Mouse (Mus musculus) v-Abl transformed pro-B cells (cell line): Measurements from ENCODE around the gene Gng3.

Experiments
- in situ Hi-C, 2 experiments: fragments of 400-800 bp; cut with MboI; formaldehyde crosslinking; loops; one replicate each; pipeline ENCODE4 v1.15.1; 2025; ENCODE audit not compliant: unreplicated experiment in 2 of 2

The Gng3 gene

DNA sequence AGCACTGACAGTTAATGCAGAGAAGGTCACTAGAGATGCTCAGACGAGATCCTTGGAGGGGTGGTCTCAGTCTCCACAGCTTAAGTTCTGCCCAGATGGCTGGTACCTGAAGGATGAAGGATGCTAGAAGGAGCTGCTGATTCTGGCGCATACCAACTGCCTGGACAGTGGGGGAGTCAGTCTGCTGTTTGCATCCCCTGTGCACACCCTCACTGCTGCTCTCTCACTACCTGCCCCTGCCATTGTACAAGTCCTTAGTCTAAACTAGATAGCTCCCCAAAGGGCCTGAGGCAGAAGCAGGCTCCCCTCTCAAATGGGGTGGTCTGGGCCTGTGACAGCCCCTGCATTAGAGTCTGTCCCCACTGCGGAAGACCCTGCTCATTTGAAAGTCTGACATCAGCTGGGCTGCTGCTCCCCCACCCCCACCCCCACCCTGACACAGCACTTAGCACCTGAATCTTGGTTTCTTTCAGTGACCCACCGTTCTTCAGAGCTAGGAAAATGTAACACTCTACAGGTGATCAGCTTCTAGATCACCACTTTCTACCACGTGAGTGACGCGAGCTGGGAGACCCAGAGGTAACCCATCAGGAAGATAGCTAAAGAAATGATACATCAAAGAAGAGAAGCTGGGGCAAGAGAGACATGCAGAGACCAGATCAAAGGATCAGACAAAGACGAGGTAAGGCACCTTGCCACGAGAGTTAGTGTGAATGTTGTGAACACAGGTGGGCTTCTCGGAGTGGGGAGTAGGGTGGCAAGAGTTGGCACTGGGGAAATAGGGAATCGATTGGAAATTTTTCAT, at the start of gene Gng3:
TSS of gene Gng3 (minus strand) at position 92 of the 805 bp plus-strand sequence.
- in situ Hi-C loops = loop anchor here (25.0 kb wide), 3 partner anchors 252 to 1348 kb away; partner anchors contain the start of genes Fads1 (in 1 of the 2) and Slc22a8 (in 1 of the 2)

DNA sequence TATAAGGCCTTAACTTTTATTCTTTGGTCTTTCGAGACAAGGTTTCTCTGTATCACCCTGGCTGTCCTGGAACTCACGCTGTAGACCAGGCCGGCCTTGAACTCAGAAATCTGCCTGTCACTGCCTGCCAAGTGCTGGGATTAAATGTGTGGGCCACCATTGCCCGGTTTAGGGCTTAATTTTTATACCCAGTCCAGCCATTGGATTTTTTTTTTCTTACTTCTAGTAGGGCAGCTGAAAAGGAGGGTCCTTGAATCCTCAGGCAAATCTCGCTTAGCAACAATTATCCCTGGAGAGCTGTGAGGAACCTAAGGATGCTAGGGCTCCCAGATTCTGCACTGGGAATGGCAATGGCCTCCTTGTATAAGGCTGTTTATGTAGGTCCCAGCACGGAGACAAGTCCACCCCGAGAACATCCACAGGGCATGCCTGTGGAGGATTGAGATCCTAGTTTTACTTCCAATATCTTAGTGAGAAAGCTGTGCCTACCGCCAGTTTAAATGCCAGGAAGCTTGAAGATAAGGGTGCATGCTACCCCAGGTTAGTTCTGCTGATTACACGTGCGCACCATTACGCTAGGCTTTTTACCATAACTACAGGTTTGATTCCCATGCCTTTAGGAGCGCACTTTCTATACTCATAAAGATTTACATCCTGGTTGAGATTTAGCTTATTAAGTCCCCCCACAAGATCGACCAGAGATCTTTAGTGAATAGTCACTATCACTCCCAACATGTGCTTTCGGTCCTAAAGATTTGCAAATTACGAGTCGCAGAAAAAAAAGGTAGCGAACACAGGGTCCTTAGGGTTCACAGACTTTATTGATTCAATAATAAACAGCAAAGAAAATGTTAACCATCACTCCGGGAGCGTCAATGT, 48.8 kb upstream of the Gng3 start:
- in situ Hi-C loops = loop anchor here in 1 of 2 experiments (25.0 kb wide), 1 partner anchor 1401 kb away; the partner anchor contains the start of genes Atl3 and Rtn3

DNA sequence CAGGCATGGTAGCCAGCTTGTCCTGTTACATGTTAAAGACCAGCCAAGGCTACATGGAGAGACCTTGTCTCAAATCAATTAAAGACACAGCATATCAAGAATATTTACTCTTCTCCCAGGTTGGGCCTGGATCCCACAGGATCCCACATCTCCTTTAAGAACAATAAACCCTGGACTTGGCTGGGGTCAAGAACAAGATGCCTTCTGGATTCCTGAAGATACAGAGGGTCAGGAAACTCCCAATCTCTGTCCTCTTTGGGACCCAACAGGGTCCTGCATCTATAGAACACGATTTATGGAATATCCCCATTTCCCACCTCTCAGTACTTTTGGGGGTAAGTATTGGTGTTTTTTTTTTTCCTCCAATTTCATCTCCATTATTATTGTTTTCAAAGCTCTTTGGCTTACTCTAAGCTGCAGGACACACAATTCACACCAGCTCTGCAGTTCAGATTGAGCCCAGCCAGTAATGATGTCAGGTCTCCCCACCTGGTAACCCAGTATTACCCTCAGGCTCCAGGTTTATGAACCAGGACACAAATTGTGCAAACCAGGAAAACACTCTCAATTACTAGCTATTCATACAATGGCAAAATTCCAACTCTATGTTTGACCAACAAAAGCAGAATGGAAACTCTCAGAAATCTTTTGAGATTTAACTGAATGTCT, 48.1 kb upstream of the Gng3 start:
- in situ Hi-C loops = loop anchor here in 1 of 2 experiments (25.0 kb wide), 1 partner anchor 1400 kb away; the partner anchor contains the start of genes Atl3 and Rtn3

DNA sequence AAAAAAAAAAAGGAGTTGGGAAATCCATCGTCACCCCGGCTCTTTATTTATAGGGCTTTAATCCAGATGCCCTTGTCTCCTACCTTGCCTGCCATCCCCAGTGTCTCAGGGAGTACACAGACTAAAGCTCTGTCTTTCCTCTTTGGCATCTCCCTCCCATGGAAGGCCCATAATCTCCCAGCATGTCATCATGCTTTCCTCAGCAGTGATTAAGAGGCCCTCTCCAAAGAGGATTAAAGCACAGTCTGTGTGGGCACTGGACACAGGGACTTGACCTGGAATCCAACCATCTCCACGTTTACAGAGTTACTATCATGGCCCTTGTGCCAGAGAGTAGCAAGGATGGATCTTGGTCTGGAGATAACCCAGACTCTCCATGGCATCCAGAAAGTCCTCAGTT, 44.6 kb upstream of the Gng3 start, which contains the start of the genes Lbhd1 and Gm49403:
TSS of gene Lbhd1 (plus strand) at position 117 of the 400 bp plus-strand sequence.
TSS of gene Gm49403 (plus strand) at position 315 of the 400 bp plus-strand sequence.
- in situ Hi-C loops = loop anchor here in 1 of 2 experiments (5.0 to 25.0 kb wide), 2 partner anchors 79 to 1396 kb away; partner anchors contain the start of genes Atl3 and Rtn3

DNA sequence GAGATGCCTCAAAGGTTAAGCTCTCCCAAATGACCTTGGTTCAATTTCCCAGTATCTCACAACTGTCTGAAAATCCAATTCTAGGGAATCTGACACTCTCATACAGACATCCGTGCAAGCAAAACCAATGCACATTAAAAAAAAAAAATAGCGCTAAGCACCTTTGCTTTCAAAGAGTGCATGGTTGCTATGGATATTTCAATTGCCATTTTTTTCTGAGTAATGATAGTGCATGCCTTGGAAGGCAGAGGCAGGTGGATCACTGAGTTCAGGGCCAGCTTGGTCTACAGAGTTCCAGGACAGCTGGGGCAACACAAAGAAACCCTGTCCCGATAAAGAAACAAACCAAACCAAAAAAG, 42.0 kb upstream of the Gng3 start:
- in situ Hi-C loops = loop anchor here in 1 of 2 experiments (5.0 to 25.0 kb wide), 2 partner anchors 81 to 1394 kb away; partner anchors contain the start of genes Atl3 and Rtn3

DNA sequence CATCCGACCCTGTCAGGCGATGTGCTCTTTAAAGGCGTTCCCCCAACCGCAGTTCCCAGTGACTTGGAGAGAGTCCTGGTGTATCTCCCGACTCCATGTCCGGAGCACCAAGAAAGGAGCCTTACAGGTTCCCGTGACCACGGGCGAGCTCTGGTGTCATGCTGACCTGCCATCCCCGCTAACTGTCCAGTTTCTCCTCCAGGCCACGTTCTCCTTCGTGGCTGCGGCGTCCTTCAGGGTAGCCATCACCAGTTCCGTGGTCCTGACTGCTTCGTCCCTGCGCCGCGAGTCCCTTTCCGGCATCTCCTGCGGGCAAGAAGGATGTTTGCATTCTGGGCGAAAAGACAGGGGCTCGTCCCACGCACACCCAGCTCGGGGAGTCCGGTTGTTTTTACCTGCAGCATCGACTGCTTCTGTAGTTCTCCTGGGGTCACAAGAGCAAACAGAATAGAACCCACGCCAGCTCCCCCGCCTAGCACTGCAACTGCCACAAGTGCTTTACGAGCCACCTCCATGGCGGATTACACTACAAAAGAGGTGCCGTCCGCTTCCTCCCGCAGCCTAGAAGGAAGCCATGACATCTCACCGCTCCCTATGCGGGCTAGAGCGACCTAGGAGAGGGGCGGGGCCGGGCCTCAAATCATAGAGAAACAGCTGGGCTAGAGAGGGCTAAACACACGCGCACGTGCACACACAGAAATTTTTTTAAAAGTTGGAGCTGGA, 41.5 kb upstream of the Gng3 start, which contains the start of gene Uqcc3:
TSS of gene Uqcc3 (minus strand) at position 613 of the 723 bp plus-strand sequence.
- in situ Hi-C loops = loop anchor here in 1 of 2 experiments (5.0 to 25.0 kb wide), 2 partner anchors 82 to 1393 kb away; partner anchors contain the start of genes Atl3 and Rtn3

DNA sequence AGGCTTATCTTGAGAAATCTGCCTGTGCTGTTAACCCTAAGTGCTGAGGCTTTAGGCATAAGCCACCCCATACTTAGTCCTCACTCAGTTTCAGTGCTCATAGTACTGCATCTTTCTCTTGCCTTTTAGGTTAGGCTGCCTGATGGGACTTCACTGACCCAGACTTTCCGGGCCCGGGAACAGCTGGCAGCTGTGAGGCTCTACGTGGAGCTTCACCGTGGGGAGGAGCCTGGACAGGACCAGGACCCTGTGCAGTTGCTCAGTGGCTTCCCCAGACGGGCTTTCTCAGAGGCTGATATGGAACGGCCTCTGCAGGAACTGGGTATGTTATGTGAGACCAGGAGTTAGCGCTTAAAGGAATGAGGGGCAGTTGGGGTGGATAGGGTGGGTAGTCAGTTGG, 36.0 kb upstream of the Gng3 start:
- in situ Hi-C loops = loop anchor here in 1 of 2 experiments (25.0 kb wide), 1 partner anchor 1388 kb away; the partner anchor contains the start of genes Atl3 and Rtn3

DNA sequence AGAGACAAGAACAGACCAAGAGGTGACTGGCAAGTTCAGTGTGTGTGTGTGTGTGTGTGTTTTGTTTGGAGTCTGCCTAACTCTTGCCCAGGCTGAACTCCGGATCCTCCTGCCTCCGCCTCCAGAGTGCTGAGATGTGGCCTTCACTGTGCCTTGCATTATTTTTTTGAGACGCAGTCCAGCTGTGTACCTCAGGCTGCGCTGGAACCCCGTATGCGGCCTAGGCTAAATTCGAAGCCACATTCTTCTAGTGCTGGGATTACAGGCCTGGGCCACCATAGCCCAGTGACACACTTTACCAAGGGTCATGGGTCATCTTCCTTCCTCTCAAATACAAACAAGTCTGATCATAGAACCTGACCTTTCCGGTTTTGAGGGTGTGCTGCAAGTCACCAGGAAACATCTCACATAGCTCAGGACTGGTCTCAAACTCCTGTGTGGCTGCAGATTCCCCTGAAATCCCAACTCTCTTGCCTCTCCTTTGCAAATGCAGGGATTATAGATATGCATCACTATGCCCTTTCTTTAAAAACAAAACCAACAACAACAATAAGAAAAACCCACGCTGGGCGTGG, 33.4 kb upstream of the Gng3 start:
- in situ Hi-C loops = loop anchor here in 1 of 2 experiments (25.0 kb wide), 1 partner anchor 90 kb away; the partner anchor contains the start of genes Eef1g and Tut1

DNA sequence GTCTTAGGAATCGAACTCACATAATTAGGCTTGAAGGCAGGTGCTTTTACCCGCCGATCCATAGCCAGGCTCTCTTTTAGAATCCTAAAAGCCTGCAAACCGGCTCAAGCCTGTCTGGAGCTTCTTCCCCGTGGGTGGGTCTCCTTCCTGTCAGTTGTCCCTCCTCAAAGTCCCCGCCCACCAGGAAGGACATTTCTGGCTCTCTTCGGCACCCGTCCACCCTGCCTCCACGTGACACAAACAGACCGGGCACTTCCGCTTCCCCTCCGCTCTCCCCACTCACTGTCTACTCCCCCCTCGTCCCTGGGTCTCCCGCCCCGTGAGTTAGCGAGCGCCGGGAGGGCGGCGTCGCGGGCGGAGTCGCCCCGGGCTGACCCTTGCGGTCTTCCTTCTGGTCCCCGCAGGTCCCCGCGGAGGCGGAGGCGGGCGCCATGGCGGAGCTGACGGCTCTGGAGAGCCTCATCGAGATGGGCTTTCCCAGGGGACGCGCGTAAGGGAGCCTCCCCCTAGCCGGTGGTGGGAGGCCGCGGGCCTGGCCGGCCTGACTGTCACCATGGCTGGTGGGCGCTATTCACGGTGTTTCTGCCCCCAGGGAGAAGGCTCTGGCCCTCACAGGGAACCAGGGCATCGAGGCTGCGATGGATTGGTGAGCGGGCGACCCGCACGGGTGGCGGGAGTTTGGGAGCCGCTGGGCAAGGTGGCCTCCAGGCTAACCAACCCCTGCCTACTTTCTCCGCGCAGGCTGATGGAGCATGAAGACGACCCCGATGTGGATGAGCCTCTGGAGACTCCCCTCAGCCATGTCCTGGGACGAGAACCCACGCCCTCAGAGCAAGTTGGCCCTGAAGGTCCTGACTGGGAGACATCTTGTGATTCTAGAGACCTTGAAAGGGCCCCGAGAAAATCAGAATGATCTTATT, 32.5 kb upstream of the Gng3 start, which contains the start of gene Ubxn1:
TSS of gene Ubxn1 (plus strand) at position 230 of the 920 bp plus-strand sequence.
- in situ Hi-C loops = loop anchor here in 1 of 2 experiments (25.0 kb wide), 1 partner anchor 91 kb away; the partner anchor contains the start of genes Eef1g and Tut1

DNA sequence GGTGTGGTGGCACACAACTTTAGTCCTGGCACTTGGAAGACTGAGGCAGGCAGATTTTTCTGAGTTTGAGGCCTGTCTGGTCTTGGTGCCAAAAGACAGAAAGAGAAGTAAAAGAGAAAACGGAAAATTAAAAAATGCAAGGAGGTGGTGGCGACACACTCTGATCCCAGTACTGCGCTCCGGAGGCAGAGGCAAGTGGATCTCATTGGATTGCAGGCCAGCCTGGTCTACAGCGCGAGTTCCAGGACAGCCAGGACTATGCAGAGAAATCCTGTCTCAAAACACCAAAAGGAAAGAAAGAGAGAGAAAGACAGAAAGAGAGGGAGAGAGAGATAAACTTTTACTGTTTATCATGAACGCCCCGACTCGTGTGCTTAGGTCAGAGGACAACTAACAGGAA, 31.8 kb upstream of the Gng3 start:
- in situ Hi-C loops = loop anchor here in 1 of 2 experiments (25.0 kb wide), 1 partner anchor 91 kb away; the partner anchor contains the start of genes Eef1g and Tut1

DNA sequence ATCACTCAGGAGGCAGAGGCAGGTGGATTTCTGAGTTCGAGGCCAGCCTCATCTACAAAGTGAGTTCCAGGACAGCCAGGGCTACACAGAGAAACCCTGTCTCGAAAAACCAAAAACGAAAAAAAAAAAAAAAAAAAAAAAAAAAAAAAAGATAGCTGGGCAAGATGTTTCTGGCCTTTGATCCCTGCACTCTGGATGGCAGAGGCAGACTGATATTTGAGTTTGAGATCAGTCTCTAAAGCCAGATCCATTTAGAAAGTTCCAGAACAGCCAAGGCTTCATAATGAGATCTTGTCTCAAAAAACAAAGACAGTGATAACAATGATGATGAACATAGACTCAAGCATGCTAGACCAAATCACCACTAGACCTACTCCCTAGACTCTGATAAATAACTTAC, 31.4 kb upstream of the Gng3 start:
- in situ Hi-C loops = loop anchor here in 1 of 2 experiments (25.0 kb wide), 1 partner anchor 92 kb away; the partner anchor contains the start of genes Eef1g and Tut1

DNA sequence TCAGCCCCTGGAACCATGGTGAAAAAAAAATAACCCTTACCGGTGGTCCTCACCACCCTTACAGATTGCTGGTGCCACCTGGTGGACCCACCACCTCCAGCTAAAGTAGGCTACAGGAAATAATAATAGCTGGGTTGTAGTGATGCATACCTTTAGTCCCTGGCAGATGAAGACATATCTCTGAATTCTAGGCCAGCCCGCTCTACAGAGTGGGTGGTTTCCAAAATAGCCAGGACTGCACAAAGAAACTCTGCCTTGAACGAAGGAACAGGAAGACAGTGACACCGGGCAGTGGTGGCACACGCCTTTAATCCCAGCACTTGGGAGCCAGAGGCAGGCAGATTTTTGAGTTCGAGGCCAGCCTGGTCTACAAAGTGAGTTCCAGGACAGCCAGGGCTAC, 25.3 kb upstream of the Gng3 start:
- in situ Hi-C loops = loop anchor here in 1 of 2 experiments (25.0 kb wide), 1 partner anchor 98 kb away; the partner anchor contains the start of genes Eef1g and Tut1

DNA sequence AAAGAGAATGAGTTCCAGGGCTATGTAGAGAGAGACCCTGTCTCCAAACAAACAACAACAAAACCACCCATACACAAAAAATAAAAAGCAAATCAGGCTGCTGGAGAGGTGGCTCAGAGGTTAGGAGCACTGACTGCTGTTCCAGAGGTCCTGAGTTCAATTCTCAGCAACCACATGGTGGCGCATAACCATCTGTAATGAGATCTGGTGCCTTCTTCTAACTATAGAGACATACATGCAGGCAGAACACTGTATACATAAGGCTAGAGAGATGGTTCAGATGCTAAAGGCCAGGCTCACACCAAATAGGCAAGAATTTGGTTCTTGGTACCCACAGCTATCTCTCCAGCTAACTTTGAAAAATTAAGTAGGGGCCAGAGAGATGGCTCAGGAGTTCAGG, 20.0 kb upstream of the Gng3 start:
- in situ Hi-C loops = loop anchor here (5.0 to 25.0 kb wide), 5 partner anchors 103 to 986 kb away; partner anchors contain the start of genes Eef1g (in 1 of the 2), Scgb2a2 (in 1 of the 2) and Tut1 (in 1 of the 2)

DNA sequence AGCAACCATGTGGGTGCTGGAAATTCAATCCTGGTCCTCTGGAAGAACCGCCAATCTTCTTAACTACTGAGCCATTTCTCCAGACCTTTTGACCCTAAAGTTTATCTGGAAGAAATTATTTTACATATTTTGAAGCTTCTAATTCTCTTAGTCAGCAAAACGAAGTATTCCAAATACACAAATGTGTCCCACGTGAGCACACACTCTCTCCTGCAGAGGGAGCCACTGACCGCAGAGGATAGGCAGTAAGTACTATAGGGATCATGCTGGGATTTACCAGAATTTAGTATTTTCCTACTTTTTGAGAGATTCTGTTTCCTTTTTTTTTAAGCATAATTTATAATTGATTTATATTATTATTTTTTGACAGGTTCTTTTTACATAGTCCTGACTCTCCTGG, 18.7 kb upstream of the Gng3 start:
- in situ Hi-C loops = loop anchor here (5.0 to 25.0 kb wide), 5 partner anchors 105 to 987 kb away; partner anchors contain the start of genes Eef1g (in 1 of the 2), Scgb2a2 (in 1 of the 2) and Tut1 (in 1 of the 2)

DNA sequence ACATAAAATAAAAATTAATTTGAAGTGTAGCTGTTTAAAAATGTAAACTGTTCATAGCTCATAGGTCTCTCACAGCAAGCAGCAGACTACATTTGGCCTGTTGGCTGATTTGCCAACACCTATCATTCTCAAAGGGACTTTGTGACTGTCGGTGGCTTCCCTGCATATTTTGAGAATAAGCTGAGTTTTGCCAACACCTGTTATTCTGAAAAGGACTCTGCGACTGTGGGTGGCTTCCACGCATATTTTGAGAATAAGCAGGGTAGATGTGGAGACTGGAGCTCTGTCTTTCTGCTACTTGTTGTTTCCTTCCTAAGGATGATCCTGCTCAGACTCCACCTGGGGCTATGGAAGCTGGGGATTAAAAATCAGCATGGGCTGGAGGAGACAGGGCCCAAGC, 14.1 kb upstream of the Gng3 start:
- in situ Hi-C loops = loop anchor here (10.0 to 25.0 kb wide), 3 partner anchors 109 to 992 kb away; partner anchors contain the start of genes Eef1g (in 1 of the 2), Scgb2a2 (in 1 of the 2) and Tut1 (in 1 of the 2)

DNA sequence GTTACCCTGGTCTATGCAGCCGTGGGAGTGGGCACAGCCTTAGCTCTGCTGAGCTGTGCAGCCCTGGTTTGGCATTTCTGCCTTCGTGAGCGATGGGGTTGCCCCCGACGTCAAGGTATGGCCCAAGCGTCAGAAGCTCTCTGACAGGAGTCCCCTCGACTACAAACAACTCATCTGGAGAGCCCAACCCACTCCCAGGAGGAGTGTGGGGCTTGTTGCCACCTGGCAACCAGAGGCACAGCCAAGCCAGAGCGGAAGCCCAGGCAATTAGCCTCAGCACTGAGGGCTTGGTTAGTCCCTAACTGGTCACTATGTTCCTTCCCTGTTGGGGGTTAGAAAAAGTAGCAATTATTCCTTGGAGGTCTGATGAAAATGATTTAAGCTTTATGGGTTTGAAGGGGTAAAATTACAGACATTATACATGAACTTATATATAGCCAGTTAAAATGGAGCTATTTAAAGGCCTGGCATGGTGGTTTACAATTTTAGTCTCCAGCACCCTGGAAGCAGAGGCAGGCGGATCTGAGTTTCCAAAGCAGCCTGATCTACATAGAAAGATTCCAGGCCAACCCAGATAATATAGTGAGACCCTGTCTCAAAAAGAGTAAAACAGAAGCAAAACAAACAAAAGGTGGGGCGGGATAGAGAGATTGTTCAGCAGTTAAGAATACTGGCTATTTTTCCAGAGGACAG, 13.4 kb upstream of the Gng3 start:
- in situ Hi-C loops = loop anchor here (10.0 to 25.0 kb wide), 3 partner anchors 110 to 992 kb away; partner anchors contain the start of genes Eef1g (in 1 of the 2), Scgb2a2 (in 1 of the 2) and Tut1 (in 1 of the 2)
